Mouse (Mus musculus) megakaryocyte, embryonic 14.5 days (primary cell): ENCODE measurements around the gene Col11a2.

Source experiments
- FLI1 ChIP-seq: IDR thresholded peaks from 2 replicates; pipeline ENCODE4 v1.6.1; 2012; ENCODE audit warnings: low read length, inconsistent platforms, mixed read lengths
- GATA1 ChIP-seq: IDR thresholded peaks from 3 replicates; pipeline ENCODE4 v1.6.1; 2012; ENCODE audit warnings: mixed read lengths, low read length, inconsistent platforms, borderline replicate concordance

DNA sequence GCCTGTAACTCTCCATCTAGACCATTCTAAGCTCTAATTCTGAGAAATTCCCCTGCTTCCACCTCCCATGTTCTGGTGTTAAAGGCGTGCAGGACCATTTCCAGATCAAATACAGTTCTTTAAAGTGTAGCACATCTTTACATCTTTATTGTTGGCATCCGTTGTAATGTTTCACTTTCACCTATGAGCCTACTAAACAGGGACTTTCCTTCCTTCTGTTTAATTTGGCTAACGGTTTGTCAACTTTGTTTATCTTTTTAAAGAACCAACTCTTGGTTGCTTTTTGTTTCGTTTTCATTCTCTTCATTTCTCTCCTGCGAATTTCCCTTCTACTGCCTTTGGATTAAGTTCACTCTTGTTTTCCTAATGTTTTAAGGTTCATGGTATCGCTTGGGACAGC, 63.6 kb downstream of the Col11a2 start:
- no peak for TF ChIP-seq GATA1
- TF ChIP-seq FLI1 = no peak
